Mouse (Mus musculus): ENCODE data around the gene Phc2. TPM values are rescaled to one million over a fixed set of nuclear protein-coding genes. Genes with fewer than 3 reads are reported as not detected.
A peak's percentile ranks its signal among the peaks of the same experiment; 100 is the strongest.

Gene Phc2
- polyA plus RNA-seq, 1 experiment from 2014 or later, result 18.9 TPM

GRCm38 (mm10) chr4:128693207-128693606 is 38.7 kb downstream of the Phc2 start:
- WGBS, result 36% methylated on average over 5 of the region's 5 CpGs
- no peak overlapping the region for H3K4me3 ChIP-seq (ENCODE audit: low read length)
- no peak overlapping the region for H3K27ac ChIP-seq (ENCODE audit: low read length)
- no peaks in the 10 kb centered on the region for H3K36me3 ChIP-seq (ENCODE audit: control insufficient read depth, insufficient read depth, low read length)
- H3K9me3 ChIP-seq (ENCODE audit: control insufficient read depth, low read length), result no peaks in the 10 kb centered on the region
- no peak overlapping the region for H3K9ac ChIP-seq (ENCODE audit: low read length)
- no peak for ATAC-seq (ENCODE audit: low read depth)
- no peak overlapping the region for H3K4me2 ChIP-seq (ENCODE audit: low read depth, low read length)
- no peaks in the 10 kb centered on the region for H3K27me3 ChIP-seq (ENCODE audit: control insufficient read depth, insufficient read depth, low read depth, low read length)
- H3K4me1 ChIP-seq (replicated peaks; ENCODE audit: control insufficient read depth, insufficient read depth, low read length), result peaks cover 92% of the 10 kb centered on the region

- Histone ChIP-seq H3K4me1 (replicated peaks; ENCODE audit: control insufficient read depth, insufficient read depth, low read length) (peaks cover 88% of the 10 kb centered on the region), H3K27ac (ENCODE audit: low read length) (peak overlapping the region; percentile 44), H3K4me3 (ENCODE audit: low read length) (no peak overlapping the region), H3K4me2 (ENCODE audit: low read depth, low read length) (no peak overlapping the region), H3K36me3 (ENCODE audit: control insufficient read depth, insufficient read depth, low read length) (no peaks in the 10 kb centered on the region), H3K9me3 (ENCODE audit: control insufficient read depth, low read length) (no peaks in the 10 kb centered on the region), H3K9ac (ENCODE audit: low read length) (no peak overlapping the region), H3K27me3 (ENCODE audit: control insufficient read depth, insufficient read depth, low read depth, low read length) (no peaks in the 10 kb centered on the region)
- no peak for ATAC-seq (ENCODE audit: low read depth)
Measured at GRCm38 (mm10) chr4:128694315-128694714, 39.8 kb downstream of the Phc2 start.

- no peak; the same call in 1 of the 2 replicates for ATAC-seq (ENCODE audit: low read depth)
- WGBS, result 35% methylated on average over 7 of the region's 7 CpGs
Measured at GRCm38 (mm10) chr4:128695149-128695548, 40.6 kb downstream of the Phc2 start.

GRCm38 (mm10) chr4:128698011-128698861 is 43.7 kb downstream of the Phc2 start:
- Histone ChIP-seq H3K9ac (ENCODE audit: low read length) (no peak overlapping the region), H3K9me3 (ENCODE audit: control insufficient read depth, low read length) (no peaks in the 10 kb centered on the region), H3K27ac (ENCODE audit: low read length) (peak overlapping the region; percentile 88), H3K36me3 (ENCODE audit: control insufficient read depth, insufficient read depth, low read length) (no peaks in the 10 kb centered on the region), H3K4me2 (ENCODE audit: low read depth, low read length) (no peak overlapping the region), H3K4me3 (ENCODE audit: low read length) (no peak overlapping the region), H3K27me3 (ENCODE audit: control insufficient read depth, insufficient read depth, low read depth, low read length) (no peaks in the 10 kb centered on the region), H3K4me1 (replicated peaks; ENCODE audit: control insufficient read depth, insufficient read depth, low read length) (peaks cover 54% of the 10 kb centered on the region)
- peak; percentile 85 for ATAC-seq (ENCODE audit: low read depth)
- 31% methylated on average over 12 of the region's 12 CpGs for WGBS

More at GRCm38 (mm10) chr4:128695149-128695548, 40.6 kb downstream of the Phc2 start:
- H3K27me3 ChIP-seq (ENCODE audit: control insufficient read depth, insufficient read depth, low read depth, low read length), result no peaks in the 10 kb centered on the region
- H3K27ac ChIP-seq (ENCODE audit: low read length), result peak overlapping the region; percentile 18; the same call in 1 of the 2 replicates
- H3K4me1 ChIP-seq (replicated peaks; ENCODE audit: control insufficient read depth, insufficient read depth, low read length), result peaks cover 80% of the 10 kb centered on the region
- H3K4me3 ChIP-seq (ENCODE audit: low read length), result no peak overlapping the region
- no peaks in the 10 kb centered on the region for H3K36me3 ChIP-seq (ENCODE audit: control insufficient read depth, insufficient read depth, low read length)
- H3K9ac ChIP-seq (ENCODE audit: low read length), result no peak overlapping the region
- H3K9me3 ChIP-seq (ENCODE audit: control insufficient read depth, low read length), result no peaks in the 10 kb centered on the region
- no peak overlapping the region for H3K4me2 ChIP-seq (ENCODE audit: low read depth, low read length)

- Histone ChIP-seq H3K4me3 (ENCODE audit: low read length) (no peak overlapping the region), H3K9ac (ENCODE audit: low read length) (no peak overlapping the region), H3K27me3 (ENCODE audit: control insufficient read depth, insufficient read depth, low read depth, low read length) (no peaks in the 10 kb centered on the region), H3K4me2 (ENCODE audit: low read depth, low read length) (no peak overlapping the region), H3K36me3 (ENCODE audit: control insufficient read depth, insufficient read depth, low read length) (no peaks in the 10 kb centered on the region), H3K27ac (ENCODE audit: low read length) (no peak overlapping the region), H3K4me1 (replicated peaks; ENCODE audit: control insufficient read depth, insufficient read depth, low read length) (peaks cover 38% of the 10 kb centered on the region), H3K9me3 (ENCODE audit: control insufficient read depth, low read length) (no peaks in the 10 kb centered on the region)
- ATAC-seq (ENCODE audit: low read depth), result no peak
- 89% methylated on average over 4 of the region's 4 CpGs for WGBS
Measured at GRCm38 (mm10) chr4:128699916-128700315, 45.4 kb downstream of the Phc2 start.

GRCm38 (mm10) chr4:128700543-128700942 is 46.0 kb downstream of the Phc2 start:
- ATAC-seq (ENCODE audit: low read depth), result no peak
- no peak overlapping the region for H3K27ac ChIP-seq (ENCODE audit: low read length)
- no peaks in the 10 kb centered on the region for H3K36me3 ChIP-seq (ENCODE audit: control insufficient read depth, insufficient read depth, low read length)
- no peak overlapping the region for H3K9ac ChIP-seq (ENCODE audit: low read length)
- no peaks in the 10 kb centered on the region for H3K9me3 ChIP-seq (ENCODE audit: control insufficient read depth, low read length)
- H3K4me1 ChIP-seq (replicated peaks; ENCODE audit: control insufficient read depth, insufficient read depth, low read length), result peaks cover 32% of the 10 kb centered on the region
- H3K4me2 ChIP-seq (ENCODE audit: low read depth, low read length), result no peak overlapping the region
- WGBS, result 66% methylated on average over 2 of the region's 2 CpGs
- no peaks in the 10 kb centered on the region for H3K27me3 ChIP-seq (ENCODE audit: control insufficient read depth, insufficient read depth, low read depth, low read length)
- no peak overlapping the region for H3K4me3 ChIP-seq (ENCODE audit: low read length)

GRCm38 (mm10) chr4:128705138-128705720 is 50.7 kb downstream of the Phc2 start:
- Histone ChIP-seq H3K9me3 (ENCODE audit: control insufficient read depth, low read length) (no peaks in the 10 kb centered on the region), H3K4me1 (replicated peaks; ENCODE audit: control insufficient read depth, insufficient read depth, low read length) (peaks cover 18% of the 10 kb centered on the region), H3K27ac (ENCODE audit: low read length) (no peak overlapping the region), H3K27me3 (ENCODE audit: control insufficient read depth, insufficient read depth, low read depth, low read length) (no peaks in the 10 kb centered on the region), H3K9ac (ENCODE audit: low read length) (no peak overlapping the region), H3K4me2 (ENCODE audit: low read depth, low read length) (no peak overlapping the region), H3K36me3 (ENCODE audit: control insufficient read depth, insufficient read depth, low read length) (0 out of 2 replicates have a peak, but pooled peaks cover 2% of the 10 kb centered on the region), H3K4me3 (ENCODE audit: low read length) (no peak overlapping the region)
- 87% methylated on average over 15 of the region's 15 CpGs for WGBS
- ATAC-seq (ENCODE audit: low read depth), result no peak

- peak overlapping the region; percentile 53 for H3K27ac ChIP-seq (ENCODE audit: low read length)
- H3K9ac ChIP-seq (ENCODE audit: low read length), result peak overlapping the region; percentile 37
- no peaks in the 10 kb centered on the region for H3K27me3 ChIP-seq (ENCODE audit: control insufficient read depth, insufficient read depth, low read depth, low read length)
- H3K4me1 ChIP-seq (replicated peaks; ENCODE audit: control insufficient read depth, insufficient read depth, low read length), result peaks cover 16% of the 10 kb centered on the region
- ATAC-seq (ENCODE audit: low read depth), result peak; percentile 88
- H3K9me3 ChIP-seq (ENCODE audit: control insufficient read depth, low read length), result no peaks in the 10 kb centered on the region
- 2% methylated on average over 9 of the region's 9 CpGs for WGBS
- no peak overlapping the region for H3K4me3 ChIP-seq (ENCODE audit: low read length)
- no peak overlapping the region for H3K4me2 ChIP-seq (ENCODE audit: low read depth, low read length)
- 0 out of 2 replicates have a peak, but pooled peaks cover 2% of the 10 kb centered on the region for H3K36me3 ChIP-seq (ENCODE audit: control insufficient read depth, insufficient read depth, low read length)
Measured at GRCm38 (mm10) chr4:128706626-128707025, 52.1 kb downstream of the Phc2 start.

GRCm38 (mm10) chr4:128707384-128707783 is 52.9 kb downstream of the Phc2 start:
- Histone ChIP-seq H3K4me1 (replicated peaks; ENCODE audit: control insufficient read depth, insufficient read depth, low read length) (peaks cover 22% of the 10 kb centered on the region), H3K9me3 (ENCODE audit: control insufficient read depth, low read length) (no peaks in the 10 kb centered on the region), H3K36me3 (ENCODE audit: control insufficient read depth, insufficient read depth, low read length) (0 out of 2 replicates have a peak, but pooled peaks cover 2% of the 10 kb centered on the region), H3K4me2 (ENCODE audit: low read depth, low read length) (no peak overlapping the region), H3K4me3 (ENCODE audit: low read length) (no peak overlapping the region), H3K9ac (ENCODE audit: low read length) (peak overlapping the region; percentile 37; the same call in 1 of the 2 replicates), H3K27me3 (ENCODE audit: control insufficient read depth, insufficient read depth, low read depth, low read length) (no peaks in the 10 kb centered on the region), H3K27ac (ENCODE audit: low read length) (no peak overlapping the region)
- whole genome bisulfite sequencing, result 42% methylated on average over 4 of the region's 4 CpGs
- no peak for ATAC-seq (ENCODE audit: low read depth)
